Comparison of ENCODE assay signal across 21 mouse cellular contexts in the genomic region with DNA sequence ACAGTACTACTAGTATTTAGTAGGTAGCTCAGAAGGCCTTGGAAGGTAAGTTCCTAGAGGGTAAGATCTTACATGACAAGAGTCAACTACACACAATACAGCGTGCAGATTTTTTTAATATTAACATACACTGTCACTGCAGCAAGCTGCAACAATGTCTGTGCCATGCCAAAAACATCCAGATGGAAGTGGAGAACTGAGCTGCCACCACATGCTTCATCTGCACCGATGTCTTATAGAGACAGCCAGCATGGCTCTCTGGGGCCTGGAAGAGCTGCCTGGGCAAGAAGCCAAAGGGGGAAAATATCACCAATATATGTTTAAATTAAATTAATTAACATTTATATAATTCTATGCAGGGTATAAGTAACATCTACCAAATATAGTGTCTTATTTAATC.
A peak's percentile ranks its signal among the peaks of the same experiment; 100 is the strongest.
DNase-seq lines count a peak whose midpoint lies in the region; ATAC-seq and TF ChIP-seq lines count a peak whose summit lies in the region.
"Had no signal": no experiment of that assay in that cellular context is flagged by ENCODE, and none has a peak within 500 bp of the region (broad histone marks: within the 10 kb centered on the region; RNA-seq: fewer than 3 reads in every experiment).

No protein-coding gene starts in this region.

- no peaks in the 10 kb centered on the region for H3K36me3 ChIP-seq in forebrain, embryonic 14.5 days (ENCODE audit: control insufficient read depth, insufficient read depth, low read length)
- H3K36me3 ChIP-seq in forebrain, embryonic 10.5 days (replicated peaks): no peaks in the 10 kb centered on the region
- H3K36me3 ChIP-seq in midbrain, postnatal 0 days (ENCODE audit: insufficient read depth, low read length): no peaks in the 10 kb centered on the region
- H3K36me3 ChIP-seq in midbrain, embryonic 16.5 days (ENCODE audit: control insufficient read depth, insufficient read depth, low read length): no peaks in the 10 kb centered on the region
- H3K36me3 ChIP-seq: embryonic facial prominence, embryonic 15.5 days; heart, embryonic 12.5 days; hindbrain, embryonic 15.5 days had no signal

- H3K4me1 ChIP-seq in forebrain, embryonic 14.5 days (ENCODE audit: control insufficient read depth, insufficient read depth, low read length): no peaks in the 10 kb centered on the region
- no peaks in the 10 kb centered on the region for H3K4me1 ChIP-seq in forebrain, embryonic 10.5 days
- H3K4me1 ChIP-seq in midbrain, postnatal 0 days (ENCODE audit: insufficient read depth, low read length): no peaks in the 10 kb centered on the region
- H3K4me1 ChIP-seq in midbrain, embryonic 16.5 days (ENCODE audit: control insufficient read depth, insufficient read depth, low read length): no peaks in the 10 kb centered on the region
- H3K4me1 ChIP-seq: embryonic facial prominence, embryonic 15.5 days; heart, embryonic 12.5 days; hindbrain, embryonic 15.5 days had no signal

- H3K4me3 ChIP-seq in forebrain, embryonic 14.5 days (ENCODE audit: low read depth, low read length): no peak overlapping the region
- H3K4me3 ChIP-seq in forebrain, embryonic 10.5 days: no peak overlapping the region
- H3K4me3 ChIP-seq in midbrain, postnatal 0 days (ENCODE audit: low read depth, low read length): no peak overlapping the region
- H3K4me3 ChIP-seq in midbrain, embryonic 16.5 days (ENCODE audit: low read depth, low read length): no peak overlapping the region
- H3K4me3 ChIP-seq: embryonic facial prominence, embryonic 15.5 days; erythroblast, embryonic 14.5 days; gastrocnemius, adult 2 months; heart, embryonic 12.5 days; hindbrain, embryonic 15.5 days had no signal

- H3K9ac ChIP-seq in forebrain, embryonic 14.5 days (ENCODE audit: low read length): no peak overlapping the region
- no peak overlapping the region for H3K9ac ChIP-seq in midbrain, postnatal 0 days (replicated peaks; ENCODE audit: low read length, poor library complexity, severe bottlenecking)
- no peak overlapping the region for H3K9ac ChIP-seq in midbrain, embryonic 16.5 days (ENCODE audit: low read depth, low read length)
- H3K9ac ChIP-seq: embryonic facial prominence, embryonic 15.5 days; heart, embryonic 12.5 days; hindbrain, embryonic 15.5 days had no signal

- ATAC-seq in forebrain, embryonic 14.5 days: peak; percentile 82
- no peak for ATAC-seq in midbrain, postnatal 0 days (ENCODE audit: low FRiP score)
- no peak for ATAC-seq in midbrain, embryonic 16.5 days
- ATAC-seq: activated CD4-positive, CD25-positive, alpha-beta regulatory T cell, adult 4 months; Patski had no signal

- no peaks in the 10 kb centered on the region for H3K9me3 ChIP-seq in forebrain, embryonic 14.5 days (replicated peaks; ENCODE audit: control insufficient read depth, low read length)
- H3K9me3 ChIP-seq in forebrain, embryonic 10.5 days: no peaks in the 10 kb centered on the region
- no peaks in the 10 kb centered on the region for H3K9me3 ChIP-seq in midbrain, postnatal 0 days (ENCODE audit: low read length)
- no peaks in the 10 kb centered on the region for H3K9me3 ChIP-seq in midbrain, embryonic 16.5 days (replicated peaks; ENCODE audit: control insufficient read depth, low read length, poor library complexity, severe bottlenecking)
- H3K9me3 ChIP-seq: embryonic facial prominence, embryonic 15.5 days; heart, embryonic 12.5 days; hindbrain, embryonic 15.5 days had no signal

- no peak overlapping the region for H3K4me2 ChIP-seq in forebrain, embryonic 14.5 days (ENCODE audit: low read length)
- no peak overlapping the region for H3K4me2 ChIP-seq in midbrain, postnatal 0 days (ENCODE audit: low read depth, low read length, poor library complexity, severe bottlenecking)
- no peak overlapping the region for H3K4me2 ChIP-seq in midbrain, embryonic 16.5 days (ENCODE audit: low read length)
- H3K4me2 ChIP-seq: embryonic facial prominence, embryonic 15.5 days; heart, embryonic 12.5 days; hindbrain, embryonic 15.5 days had no signal

- peak; percentile 67 for DNase-seq in forebrain, embryonic 14.5 days (ENCODE audit: low spot score)
- no peak for DNase-seq in forebrain, embryonic 10.5 days (ENCODE audit: extremely low spot score, low spot score)
- peak; percentile 8 to 13 for DNase-seq in layer of hippocampus, postnatal 14 days (ENCODE audit: low spot score in 2 of 2)
- DNase-seq in layer of hippocampus, adult 8-10 months (ENCODE audit: low spot score in 2 of 2): no peak
- peak; percentile 21 for DNase-seq in midbrain, postnatal 0 days (ENCODE audit: low spot score)
- no peak for DNase-seq in ovary, postnatal 14 days (ENCODE audit: low spot score)
- DNase-seq: adrenal gland, postnatal 14 days; cerebellum, adult 18-20 months; cerebellum, postnatal 14 days; embryo, embryonic 11 days; gastrocnemius, adult 2 months; gastrocnemius, postnatal 25 days; heart, postnatal 36 days had no signal

- H3K27me3 ChIP-seq in forebrain, embryonic 14.5 days (replicated peaks; ENCODE audit: control insufficient read depth, insufficient read depth, low read length): no peaks in the 10 kb centered on the region
- no peaks in the 10 kb centered on the region for H3K27me3 ChIP-seq in forebrain, embryonic 10.5 days (ENCODE audit: poor library complexity, severe bottlenecking)
- no peaks in the 10 kb centered on the region for H3K27me3 ChIP-seq in midbrain, postnatal 0 days (ENCODE audit: insufficient read depth, low read length)
- H3K27me3 ChIP-seq in midbrain, embryonic 16.5 days (ENCODE audit: control insufficient read depth, insufficient read depth, low read depth, low read length): no peaks in the 10 kb centered on the region
- H3K27me3 ChIP-seq: CH12.LX; embryonic facial prominence, embryonic 15.5 days; heart, embryonic 12.5 days; hindbrain, embryonic 15.5 days had no signal

- H3K27ac ChIP-seq in forebrain, embryonic 14.5 days (ENCODE audit: low read depth, low read length): no peak overlapping the region
- H3K27ac ChIP-seq in forebrain, embryonic 10.5 days: no peak overlapping the region
- no peak overlapping the region for H3K27ac ChIP-seq in midbrain, postnatal 0 days (ENCODE audit: low read depth, low read length)
- H3K27ac ChIP-seq in midbrain, embryonic 16.5 days (ENCODE audit: low read length): no peak overlapping the region
- H3K27ac ChIP-seq: embryonic facial prominence, embryonic 15.5 days; gastrocnemius, adult 2 months; hindbrain, embryonic 15.5 days had no signal

- WGBS in forebrain, embryonic 14.5 days: 65% methylated on average over 2 of the region's 2 CpGs
- WGBS in forebrain, embryonic 10.5 days: 95% methylated on average over 2 of the region's 2 CpGs
- WGBS in midbrain, postnatal 0 days: 93% methylated on average over 2 of the region's 2 CpGs
- whole genome bisulfite sequencing in midbrain, embryonic 16.5 days: 84% methylated on average over 2 of the region's 2 CpGs

- TF ChIP-seq CTCF in midbrain, postnatal 0 days (IDR thresholded peaks at IDR 0.05): no peak

Comparison
In these comparisons a context has a peak if more than half of its experiments do, and no peak if none do; other contexts are left out.
1. DNase-seq: peak in forebrain, embryonic 14.5 days (single experiment), layer of hippocampus, postnatal 14 days (2 of 2) and midbrain, postnatal 0 days (single experiment); none in forebrain, embryonic 10.5 days (single experiment), layer of hippocampus, adult 8-10 months (0 of 2) and ovary, postnatal 14 days (single experiment).